Mouse (Mus musculus) intestine, embryonic 15.5 days (tissue): ENCODE measurements around the gene Ppm1l. TPM values are rescaled to one million over a fixed set of nuclear protein-coding genes. Genes with fewer than 3 reads are reported as not detected.

Experiments
- ATAC-seq: fragments of 200-750 bp; cut with Nextera tagmentation; 2 replicates; pipeline ENCODE4 v1.8.0; 2017; ENCODE audit warnings: moderate TSS enrichment, moderate library complexity
- H3K27ac ChIP-seq: fragments of 300-500 bp; sonication (generic); 2 replicates; pipeline ENCODE4 v1.5.1; 2015; ENCODE audit warnings: mild to moderate bottlenecking, inconsistent platforms
- H3K27me3 ChIP-seq: fragments of 300-500 bp; sonication (generic); replicated peaks from 2 replicates; pipeline ENCODE4 v1.6.1; 2015; ENCODE audit warnings: inconsistent platforms
- H3K36me3 ChIP-seq: fragments of 300-500 bp; sonication (generic); 2 replicates; pipeline ENCODE4 v1.6.1; 2015; ENCODE audit warnings: inconsistent platforms
- H3K4me1 ChIP-seq: fragments of 300-500 bp; sonication (generic); replicated peaks from 2 replicates; pipeline ENCODE4 v1.6.1; 2015; ENCODE audit warnings: inconsistent platforms
- H3K4me2 ChIP-seq: fragments of 300-500 bp; sonication (generic); replicated peaks from 2 replicates; pipeline ENCODE4 v1.6.1; 2015; ENCODE audit warnings: mild to moderate bottlenecking, inconsistent platforms
- H3K4me3 ChIP-seq: fragments of 300-500 bp; sonication (generic); replicated peaks from 2 replicates; pipeline ENCODE4 v1.5.1; 2015; ENCODE audit warnings: inconsistent platforms
- H3K9ac ChIP-seq: fragments of 300-500 bp; sonication (generic); 2 replicates; pipeline ENCODE4 v1.6.1; 2015; ENCODE audit warnings: inconsistent platforms
- H3K9me3 ChIP-seq: fragments of 300-500 bp; sonication (generic); 2 replicates; pipeline ENCODE4 v1.6.1; 2016; ENCODE audit warnings: inconsistent platforms
- WGBS: fragments of 180-500 bp; shearing (Covaris S2); methylation state at CpG from one replicate; pipeline ENCODE4 v1.1.7; 2015; 5-methylcytosine and 5-hydroxymethylcytosine counted together
- polyA plus RNA-seq: library from polyadenylated mRNA; unstranded; fragments of >200 nt; fragmentation: Nextera tagmentation; extraction: Ambion mirVana; gene quantifications from 2 replicates; pipeline ENCODE4 v1.2.1, GENCODE M21; 2015

Ppm1l gene
- polyA plus RNA-seq, 1 experiment from 2014 or later: 5.8 TPM

- WGBS: 76% methylated on average over 8 of the region's 8 CpGs
- no peak for ATAC-seq
These were observed 25.7 kb downstream of the Ppm1l start for GRCm38 (mm10) chr3:69342247-69342921.

GRCm38 (mm10) chr3:69343124-69343523 is 26.5 kb downstream of the Ppm1l start:
- Histone ChIP-seq H3K36me3 (no peaks in the 10 kb centered on the region), H3K4me1 (no peaks in the 10 kb centered on the region), H3K27ac (no peak overlapping the region), H3K4me2 (no peak overlapping the region), H3K27me3 (no peaks in the 10 kb centered on the region), H3K4me3 (no peak overlapping the region), H3K9ac (no peak overlapping the region), H3K9me3 (no peaks in the 10 kb centered on the region)
- ATAC-seq: no peak
- 90% methylated on average over 10 of the region's 10 CpGs for WGBS

More at GRCm38 (mm10) chr3:69342247-69342921, 25.7 kb downstream of the Ppm1l start:
- no peaks in the 10 kb centered on the region for H3K27me3 ChIP-seq
- H3K4me2 ChIP-seq: no peak overlapping the region
- no peak overlapping the region for H3K27ac ChIP-seq
- no peak overlapping the region for H3K4me3 ChIP-seq
- H3K9me3 ChIP-seq: no peaks in the 10 kb centered on the region
- H3K4me1 ChIP-seq: no peaks in the 10 kb centered on the region
- no peak overlapping the region for H3K9ac ChIP-seq
- no peaks in the 10 kb centered on the region for H3K36me3 ChIP-seq

DNA sequence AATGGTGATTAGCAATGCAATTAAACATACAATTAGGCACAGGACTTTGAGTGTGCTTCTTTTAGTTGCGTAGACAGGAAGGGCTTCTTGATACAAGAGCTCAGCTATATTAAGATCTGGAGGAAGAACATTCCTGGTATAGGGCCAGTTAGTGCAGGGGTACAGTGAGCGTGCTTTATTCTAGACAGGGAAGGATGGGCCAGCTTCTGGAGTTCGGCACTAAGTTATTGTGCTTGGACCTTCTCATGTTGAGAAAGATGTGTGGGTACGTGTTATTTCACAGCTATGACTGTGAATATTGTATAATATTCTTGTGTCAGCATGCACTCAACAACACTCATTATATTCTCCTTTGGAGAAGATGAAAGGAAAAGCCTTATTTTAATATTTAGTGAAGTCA is 29.9 kb downstream of the Ppm1l start:
- H3K4me2 ChIP-seq: no peak overlapping the region

GRCm38 (mm10) chr3:69348197-69348920 is 31.7 kb downstream of the Ppm1l start:
- 79% methylated on average over 11 of the region's 11 CpGs for WGBS

More for the DNA sequence above, 29.9 kb downstream of the Ppm1l start:
- WGBS: 94% methylated on average over 4 of the region's 4 CpGs
- no peaks in the 10 kb centered on the region for H3K4me1 ChIP-seq
- no peaks in the 10 kb centered on the region for H3K36me3 ChIP-seq
- no peak overlapping the region for H3K27ac ChIP-seq
- no peaks in the 10 kb centered on the region for H3K9me3 ChIP-seq
- no peaks in the 10 kb centered on the region for H3K27me3 ChIP-seq
- ATAC-seq: no peak
- H3K4me3 ChIP-seq: no peak overlapping the region
- H3K9ac ChIP-seq: no peak overlapping the region

DNA sequence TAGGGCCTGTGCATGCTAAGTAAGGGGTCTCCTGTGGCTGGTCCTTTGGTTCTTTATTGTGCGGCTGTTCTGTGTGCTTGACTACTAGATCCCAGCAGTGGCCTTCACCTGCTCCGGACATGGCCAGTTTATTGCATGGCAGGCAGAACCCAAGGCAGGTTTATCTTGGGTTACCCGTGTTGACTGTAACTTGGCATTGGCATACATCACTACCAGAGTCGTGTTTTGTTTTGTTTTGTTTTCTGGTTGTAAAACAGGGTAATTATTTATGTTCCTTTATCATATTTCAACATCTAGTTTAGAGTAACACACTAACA is 32.2 kb downstream of the Ppm1l start:
- Histone ChIP-seq H3K27ac (no peak overlapping the region), H3K4me1 (no peaks in the 10 kb centered on the region), H3K27me3 (no peaks in the 10 kb centered on the region), H3K9ac (no peak overlapping the region), H3K36me3 (no peaks in the 10 kb centered on the region), H3K4me3 (no peak overlapping the region), H3K9me3 (no peaks in the 10 kb centered on the region), H3K4me2 (no peak overlapping the region)
- WGBS: 57% methylated on average over 4 of the region's 4 CpGs
- no peak for ATAC-seq

More at GRCm38 (mm10) chr3:69348197-69348920, 31.7 kb downstream of the Ppm1l start:
- no peaks in the 10 kb centered on the region for H3K36me3 ChIP-seq
- H3K27me3 ChIP-seq: no peaks in the 10 kb centered on the region
- no peak overlapping the region for H3K27ac ChIP-seq
- no peak overlapping the region for H3K4me3 ChIP-seq
- H3K9ac ChIP-seq: no peak overlapping the region
- H3K9me3 ChIP-seq: no peaks in the 10 kb centered on the region
- H3K4me1 ChIP-seq: no peaks in the 10 kb centered on the region
- no peak for ATAC-seq
- no peak overlapping the region for H3K4me2 ChIP-seq

DNA sequence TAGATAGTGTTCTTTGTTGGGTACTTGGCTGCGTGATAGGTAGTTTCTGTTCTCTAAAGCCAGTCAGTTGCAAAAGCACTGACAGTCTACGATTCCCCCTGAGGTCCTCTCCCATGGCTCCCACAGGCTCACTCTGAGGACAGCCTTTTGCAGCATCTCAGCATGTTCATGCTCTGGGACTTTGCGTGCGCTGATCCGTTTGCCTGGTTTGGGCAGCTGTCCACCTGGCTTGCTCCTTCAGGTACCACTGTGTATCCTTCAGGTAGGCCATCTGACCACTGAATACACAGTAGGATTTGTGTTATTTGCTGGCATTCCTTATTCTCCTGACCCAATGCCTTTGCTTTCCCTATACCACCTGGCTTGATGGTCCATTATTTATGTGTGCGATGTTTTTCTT is 33.3 kb downstream of the Ppm1l start:
- no peak overlapping the region for H3K9ac ChIP-seq
- WGBS: 94% methylated on average over 6 of the region's 6 CpGs
- ATAC-seq: no peak
- H3K27me3 ChIP-seq: no peaks in the 10 kb centered on the region
- H3K27ac ChIP-seq: no peak overlapping the region
- H3K9me3 ChIP-seq: no peaks in the 10 kb centered on the region
- H3K4me1 ChIP-seq: no peaks in the 10 kb centered on the region
- no peaks in the 10 kb centered on the region for H3K36me3 ChIP-seq
- no peak overlapping the region for H3K4me2 ChIP-seq
- H3K4me3 ChIP-seq: no peak overlapping the region

DNA sequence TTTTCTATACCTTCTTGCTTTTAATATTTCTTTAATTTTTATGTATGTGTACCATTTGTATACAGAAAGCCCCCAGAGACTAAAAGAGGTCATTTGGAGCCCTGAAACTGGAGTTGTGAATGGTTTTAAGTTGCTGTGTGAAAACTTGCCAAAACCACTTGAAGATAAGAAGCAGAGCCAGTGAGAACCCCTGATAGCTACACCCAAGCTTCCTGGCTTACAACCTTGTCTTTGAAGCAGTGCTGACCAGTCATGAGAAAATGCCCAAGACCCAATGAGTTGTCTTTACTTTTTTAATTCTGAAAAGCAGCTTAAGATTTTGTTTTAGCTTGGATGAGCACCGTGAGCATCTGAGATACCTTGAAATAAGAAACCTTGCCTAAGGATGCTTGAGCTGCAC is 35.5 kb downstream of the Ppm1l start:
- Histone ChIP-seq H3K9ac (no peak overlapping the region), H3K27ac (no peak overlapping the region), H3K27me3 (no peaks in the 10 kb centered on the region), H3K4me3 (no peak overlapping the region), H3K4me2 (no peak overlapping the region), H3K4me1 (no peaks in the 10 kb centered on the region), H3K36me3 (no peaks in the 10 kb centered on the region), H3K9me3 (no peaks in the 10 kb centered on the region)
- WGBS: 83% methylated on average over 1 of the region's 1 CpGs
- no peak for ATAC-seq

DNA sequence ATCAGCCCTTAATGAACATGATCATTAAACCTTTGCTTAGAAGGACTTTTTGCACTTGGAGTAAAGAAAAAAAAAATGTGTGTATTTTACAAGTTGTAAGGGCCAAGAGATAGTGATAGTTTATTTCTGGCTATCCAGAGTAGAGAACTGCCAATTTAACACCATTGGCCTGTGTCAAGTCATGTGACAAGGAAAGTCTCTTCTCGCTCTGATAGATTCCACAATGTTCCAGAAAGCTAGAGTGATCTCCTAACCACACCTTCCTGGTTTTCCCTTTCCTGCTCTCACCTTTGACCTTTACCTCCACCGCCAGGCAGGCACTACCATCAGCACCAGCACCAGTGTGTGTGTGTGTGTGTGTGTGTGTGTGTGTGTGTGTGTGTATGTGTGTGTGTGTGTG is 38.0 kb downstream of the Ppm1l start:
- Histone ChIP-seq H3K4me1 (no peaks in the 10 kb centered on the region), H3K27ac (no peak overlapping the region), H3K4me3 (no peak overlapping the region), H3K27me3 (no peaks in the 10 kb centered on the region), H3K4me2 (no peak overlapping the region), H3K36me3 (no peaks in the 10 kb centered on the region), H3K9ac (no peak overlapping the region), H3K9me3 (no peaks in the 10 kb centered on the region)
- ATAC-seq: no peak
- 77% methylated on average over 2 of the region's 2 CpGs for WGBS

GRCm38 (mm10) chr3:69356078-69356665 is 39.5 kb downstream of the Ppm1l start:
- Histone ChIP-seq H3K4me2 (no peak overlapping the region), H3K4me3 (no peak overlapping the region), H3K9ac (no peak overlapping the region), H3K27me3 (no peaks in the 10 kb centered on the region), H3K9me3 (no peaks in the 10 kb centered on the region), H3K36me3 (no peaks in the 10 kb centered on the region), H3K4me1 (no peaks in the 10 kb centered on the region), H3K27ac (no peak overlapping the region)
- no peak for ATAC-seq
- WGBS: 76% methylated on average over 7 of the region's 7 CpGs

GRCm38 (mm10) chr3:69356781-69357180 is 40.1 kb downstream of the Ppm1l start:
- no peak for ATAC-seq
- 78% methylated on average over 5 of the region's 5 CpGs for WGBS
- H3K27me3 ChIP-seq: no peaks in the 10 kb centered on the region
- H3K9ac ChIP-seq: no peak overlapping the region
- H3K4me1 ChIP-seq: no peaks in the 10 kb centered on the region
- H3K4me3 ChIP-seq: no peak overlapping the region
- no peaks in the 10 kb centered on the region for H3K9me3 ChIP-seq
- no peak overlapping the region for H3K27ac ChIP-seq
- H3K4me2 ChIP-seq: no peak overlapping the region
- H3K36me3 ChIP-seq: no peaks in the 10 kb centered on the region

DNA sequence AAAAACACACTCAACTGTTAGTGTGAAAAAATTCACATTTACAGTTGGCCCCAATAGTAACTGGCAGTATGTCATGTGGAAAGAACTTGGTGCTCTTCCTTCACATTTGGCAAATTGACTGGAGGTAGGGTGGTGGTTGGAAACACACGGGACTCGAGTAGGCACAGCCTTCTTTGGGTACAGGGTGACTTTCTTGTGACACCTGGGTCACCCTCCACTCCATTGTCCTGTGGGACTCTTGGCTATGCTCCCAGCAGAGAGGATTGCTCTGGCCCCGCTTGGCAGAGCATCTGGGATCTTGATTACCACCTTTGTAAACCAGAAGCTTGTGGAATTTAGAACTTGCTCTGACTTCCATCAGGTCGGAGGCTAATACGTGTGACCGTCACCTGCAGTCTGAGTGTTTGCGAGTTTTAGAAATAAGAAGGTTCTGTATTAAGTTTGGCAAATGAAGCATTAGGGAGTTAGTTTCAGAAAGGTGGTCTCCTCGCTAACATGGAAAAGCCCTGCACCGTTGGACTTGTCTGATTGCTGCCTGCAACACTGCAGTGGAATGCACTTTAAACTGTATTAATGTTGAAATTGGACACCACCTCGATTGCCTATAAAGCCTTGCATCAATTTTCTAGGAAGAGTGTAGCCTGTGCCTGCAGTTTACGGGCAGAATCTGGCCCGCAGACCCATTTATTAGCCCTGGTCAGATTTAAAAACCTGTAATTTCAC is 41.4 kb downstream of the Ppm1l start:
- 82% methylated on average over 12 of the region's 12 CpGs for WGBS
- Histone ChIP-seq H3K27ac (no peak overlapping the region), H3K27me3 (no peaks in the 10 kb centered on the region), H3K9me3 (no peaks in the 10 kb centered on the region), H3K4me3 (no peak overlapping the region), H3K4me2 (no peak overlapping the region), H3K9ac (no peak overlapping the region), H3K4me1 (no peaks in the 10 kb centered on the region), H3K36me3 (no peaks in the 10 kb centered on the region)
- ATAC-seq: no peak

GRCm38 (mm10) chr3:69358620-69358964 is 41.9 kb downstream of the Ppm1l start:
- Histone ChIP-seq H3K4me2 (no peak overlapping the region), H3K27ac (no peak overlapping the region), H3K36me3 (no peaks in the 10 kb centered on the region), H3K4me1 (no peaks in the 10 kb centered on the region), H3K4me3 (no peak overlapping the region), H3K9me3 (no peaks in the 10 kb centered on the region), H3K27me3 (no peaks in the 10 kb centered on the region), H3K9ac (no peak overlapping the region)
- 95% methylated on average over 8 of the region's 8 CpGs for WGBS
- no peak for ATAC-seq
